Mouse (Mus musculus) embryonic facial prominence, embryonic 11.5 days (tissue): ENCODE data around the gene Dgki. TPM values are rescaled to one million over a fixed set of nuclear protein-coding genes. Genes with fewer than 3 reads are reported as not detected.

Experiments
- ATAC-seq: fragments of 200-750 bp; cut with Nextera tagmentation; replicated peaks from 2 replicates; pipeline ENCODE4 v1.8.0; 2017; ENCODE audit warnings: low read depth; ENCODE audit not compliant: insufficient number of reproducible peaks, low FRiP score, low TSS enrichment
- DNase-seq: peaks from one replicate; pipeline ENCODE4 v3.0.0-alpha.2; 2015; ENCODE audit warnings: low spot score
- H3K27ac ChIP-seq: fragments of 300-500 bp; sonication (generic); replicated peaks from 2 replicates; pipeline ENCODE4 v1.5.1; 2014; ENCODE audit warnings: mild to moderate bottlenecking, low read depth, low read length, control low read depth
- H3K27me3 ChIP-seq: fragments of 300-500 bp; sonication (generic); 2 replicates; pipeline ENCODE4 v1.6.1; 2014; ENCODE audit warnings: mild to moderate bottlenecking, low read length, moderate library complexity, mixed read lengths; ENCODE audit not compliant: control insufficient read depth, insufficient read depth
- H3K36me3 ChIP-seq: fragments of 300-500 bp; sonication (generic); replicated peaks from 2 replicates; pipeline ENCODE4 v1.6.1; 2014; ENCODE audit warnings: low read depth, mild to moderate bottlenecking, low read length, moderate library complexity, mixed read lengths; ENCODE audit not compliant: control insufficient read depth, insufficient read depth
- H3K4me1 ChIP-seq: fragments of 300-500 bp; sonication (generic); 2 replicates; pipeline ENCODE4 v1.6.1; 2014; ENCODE audit warnings: low read length, mixed read lengths; ENCODE audit not compliant: control insufficient read depth, insufficient read depth
- H3K4me2 ChIP-seq: fragments of 300-500 bp; sonication (generic); 2 replicates; pipeline ENCODE4 v1.6.1; 2014; ENCODE audit warnings: low read depth, mild to moderate bottlenecking, control low read depth, low read length, moderate library complexity
- H3K4me3 ChIP-seq: fragments of 300-500 bp; sonication (generic); 2 replicates; pipeline ENCODE4 v1.5.1; 2014; ENCODE audit warnings: low read depth, low read length, control low read depth
- H3K9ac ChIP-seq: fragments of 300-500 bp; sonication (generic); replicated peaks from 2 replicates; pipeline ENCODE4 v1.6.1; 2014; ENCODE audit warnings: mild to moderate bottlenecking, control low read depth, low read length
- H3K9me3 ChIP-seq: fragments of 300-500 bp; sonication (generic); replicated peaks from 2 replicates; pipeline ENCODE4 v1.6.1; 2016; ENCODE audit warnings: mild to moderate bottlenecking, low read length, inconsistent platforms, mixed read lengths; ENCODE audit not compliant: control insufficient read depth
- WGBS: fragments of 180-500 bp; shearing (Covaris S2); extraction: QIAGEN DNeasy Blood & Tissue Kit; methylation state at CpG from one replicate; pipeline ENCODE4 v1.1.7; 2014; 5-methylcytosine and 5-hydroxymethylcytosine counted together
- polyA plus RNA-seq: library from polyadenylated mRNA; unstranded; fragments of >200 nt; fragmentation: Nextera tagmentation; extraction: Ambion mirVana; gene quantifications from 2 replicates; pipeline ENCODE4 v1.2.1, GENCODE M21; 2014

Dgki gene
- polyA plus RNA-seq, 1 experiment from 2014 or later: 1.0 TPM

- Histone ChIP-seq H3K9me3 (no peaks in the 10 kb centered on the region), H3K27me3 (no peaks in the 10 kb centered on the region), H3K4me1 (no peaks in the 10 kb centered on the region), H3K36me3 (no peaks in the 10 kb centered on the region), H3K4me3 (no peak overlapping the region), H3K27ac (no peak overlapping the region), H3K9ac (no peak overlapping the region), H3K4me2 (no peak overlapping the region)
- WGBS: 62% methylated on average over 7 of the region's 7 CpGs
- DNase-seq: no peak
- no peak for ATAC-seq
Observed at GRCm38 (mm10) chr6:36812666-36813515, 487.1 kb downstream of the Dgki start.

DNA sequence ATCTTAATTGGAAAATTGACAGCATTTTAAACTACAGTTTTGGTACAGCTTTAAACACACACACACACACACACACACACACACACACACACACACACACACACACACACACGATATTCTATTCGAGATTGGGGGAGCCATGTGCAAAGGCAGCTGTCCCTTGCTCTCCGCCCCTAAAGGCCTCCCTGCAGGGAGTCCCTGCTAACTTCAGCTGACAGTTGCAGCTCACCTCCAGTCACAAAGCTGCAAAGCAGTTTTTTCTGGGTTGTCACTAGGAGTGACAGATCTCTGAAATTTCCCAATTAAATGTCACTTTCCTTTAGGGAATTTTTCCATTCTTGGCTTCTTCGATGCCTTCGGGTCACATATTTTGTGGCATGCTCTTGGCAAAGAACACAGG is 489.5 kb downstream of the Dgki start:
- WGBS: 14% methylated on average over 5 of the region's 5 CpGs

GRCm38 (mm10) chr6:36809747-36810285 is 490.2 kb downstream of the Dgki start, which contains the start of gene Ptn:
TSS of gene Ptn (minus strand) at chr6:36810220.
- ATAC-seq: peak; percentile 88
- Histone ChIP-seq H3K36me3 (peaks cover 6% of the 10 kb centered on the region), H3K4me3 (peak within 1 kb of the TSS; percentile 71), H3K4me2 (peak within 1 kb of the TSS; percentile 71), H3K9me3 (no peaks in the 10 kb centered on the region), H3K27me3 (no peaks in the 10 kb centered on the region), H3K27ac (peak within 1 kb of the TSS; percentile 95), H3K4me1 (no peaks in the 10 kb centered on the region; the same call in 1 of the 2 replicates), H3K9ac (peak within 1 kb of the TSS; percentile 92)
- peak; percentile 85 for DNase-seq
- WGBS: under 1% methylated on average over 15 of the region's 15 CpGs

More for the DNA sequence above, 489.5 kb downstream of the Dgki start:
- Histone ChIP-seq H3K36me3 (peaks cover 6% of the 10 kb centered on the region), H3K27me3 (no peaks in the 10 kb centered on the region), H3K9me3 (no peaks in the 10 kb centered on the region), H3K4me1 (no peaks in the 10 kb centered on the region; the same call in 1 of the 2 replicates), H3K4me3 (peak overlapping the region; percentile 71), H3K9ac (peak overlapping the region; percentile 92), H3K4me2 (peak overlapping the region; percentile 71), H3K27ac (peak overlapping the region; percentile 95; the same call in 1 of the 2 replicates)
- DNase-seq: peak; percentile 48
- ATAC-seq: no peak

- DNase-seq (peak; percentile 73), ATAC-seq (peak; percentile 73)
- Histone ChIP-seq H3K4me3 (peak overlapping the region; percentile 71), H3K27me3 (no peaks in the 10 kb centered on the region), H3K9me3 (no peaks in the 10 kb centered on the region), H3K4me1 (no peaks in the 10 kb centered on the region; the same call in 1 of the 2 replicates), H3K27ac (peak overlapping the region; percentile 95), H3K36me3 (peaks cover 6% of the 10 kb centered on the region), H3K4me2 (peak overlapping the region; percentile 71), H3K9ac (peak overlapping the region; percentile 92)
- WGBS: 1% methylated on average over 7 of the region's 7 CpGs
Observed at GRCm38 (mm10) chr6:36809311-36809726, 490.7 kb downstream of the Dgki start.

DNA sequence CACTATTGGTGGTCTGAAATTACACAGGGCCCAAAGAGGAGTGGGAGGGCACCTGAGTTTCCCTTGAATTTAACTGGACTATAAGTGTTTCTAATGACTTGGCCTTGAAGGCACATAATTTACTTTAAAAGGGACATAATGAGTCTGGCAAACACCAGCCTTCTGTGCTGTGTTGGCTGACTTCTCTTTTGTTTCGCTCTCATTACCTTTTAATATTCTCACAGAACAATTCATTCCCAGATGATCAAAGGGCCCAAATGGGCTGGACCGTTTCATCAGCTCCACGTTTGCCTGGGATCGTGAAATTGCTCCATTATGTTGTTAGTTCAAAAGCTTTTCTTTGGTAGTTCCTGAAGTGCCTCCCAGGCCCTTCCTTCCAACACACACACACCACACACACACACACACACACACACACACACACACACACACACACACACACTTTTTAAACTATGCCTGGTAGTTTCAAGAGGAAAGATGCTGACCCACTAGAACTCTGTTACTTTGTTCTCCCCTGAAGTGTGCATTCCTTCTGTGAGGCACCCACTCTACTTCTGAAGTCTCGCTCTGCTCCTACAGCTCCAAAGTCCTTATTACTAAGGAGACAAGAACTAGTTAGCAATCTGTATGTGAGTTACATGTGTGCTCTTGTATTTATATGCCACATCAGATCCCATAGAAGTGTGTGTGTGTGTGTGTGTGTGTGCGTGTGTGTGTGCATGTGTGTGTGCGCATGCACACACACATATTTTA is 491.5 kb downstream of the Dgki start:
- Histone ChIP-seq H3K36me3 (peaks cover 8% of the 10 kb centered on the region), H3K4me3 (peak overlapping the region; percentile 71), H3K27ac (peak overlapping the region; percentile 95), H3K4me1 (no peaks in the 10 kb centered on the region; the same call in 1 of the 2 replicates), H3K9ac (peak overlapping the region; percentile 92), H3K4me2 (peak overlapping the region; percentile 71), H3K27me3 (no peaks in the 10 kb centered on the region), H3K9me3 (no peaks in the 10 kb centered on the region)
- ATAC-seq (no peak), DNase-seq (peak; percentile 41)
- 28% methylated on average over 7 of the region's 7 CpGs for WGBS

- Histone ChIP-seq H3K4me3 (0 out of 2 replicates have a peak overlapping the region, but pooled peaks have one; percentile 1), H3K9ac (no peak overlapping the region), H3K9me3 (no peaks in the 10 kb centered on the region), H3K4me1 (no peaks in the 10 kb centered on the region; the same call in 1 of the 2 replicates), H3K27me3 (no peaks in the 10 kb centered on the region), H3K4me2 (peak overlapping the region; percentile 13), H3K27ac (no peak overlapping the region), H3K36me3 (peaks cover 8% of the 10 kb centered on the region)
- DNase-seq: no peak
- no peak for ATAC-seq
- WGBS: 89% methylated on average over 6 of the region's 6 CpGs
Observed at GRCm38 (mm10) chr6:36806906-36807305, 493.1 kb downstream of the Dgki start.

- no peaks in the 10 kb centered on the region for H3K27me3 ChIP-seq
Observed at GRCm38 (mm10) chr6:36800309-36800946, 499.6 kb downstream of the Dgki start.

More at GRCm38 (mm10) chr6:36800309-36800946, 499.6 kb downstream of the Dgki start:
- peaks cover 2% of the 10 kb centered on the region for H3K36me3 ChIP-seq
- H3K27ac ChIP-seq: no peak overlapping the region
- no peak overlapping the region for H3K4me3 ChIP-seq
- DNase-seq (no peak), ATAC-seq (no peak)
- no peak overlapping the region for H3K4me2 ChIP-seq
- 86% methylated on average over 5 of the region's 5 CpGs for WGBS
- H3K9me3 ChIP-seq: no peaks in the 10 kb centered on the region
- H3K4me1 ChIP-seq: no peaks in the 10 kb centered on the region
- H3K9ac ChIP-seq: no peak overlapping the region
